Mouse (Mus musculus) mesoderm, embryonic 11.5 days (tissue): ENCODE measurements around the gene Rusc2.
A peak's percentile ranks its signal among the peaks of the same experiment; 100 is the strongest.

Experiments
- DNase-seq: peaks from one replicate; pipeline ENCODE4 v3.0.0-alpha.2; 2012; ENCODE audit warnings: low read depth, low spot score

Rusc2 gene

GRCm38 (mm10) chr4:43381408-43382154 is at the start of gene Rusc2:
Gene Rusc2, plus strand, starts transcription at chr4:43381979.
- peak; percentile 92 for DNase-seq

DNA sequence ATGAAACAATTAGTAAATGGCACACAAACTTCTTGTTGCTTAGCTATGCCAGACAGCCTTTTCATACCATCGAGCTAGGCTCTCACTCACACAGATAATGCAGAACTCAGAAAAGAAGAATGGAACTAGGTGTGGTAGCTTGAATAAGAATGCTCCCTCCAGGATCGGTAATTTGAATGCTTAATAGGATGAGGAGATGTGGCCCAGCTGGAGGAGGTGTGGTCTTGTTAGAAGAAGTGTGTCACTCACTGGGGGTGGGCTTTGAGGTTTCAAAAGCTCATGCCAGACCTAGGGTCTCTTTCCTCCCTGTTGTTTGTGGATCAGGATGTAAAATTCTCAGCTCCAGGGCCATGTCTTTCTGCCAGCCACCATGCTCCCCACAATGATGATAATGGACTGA is 47.0 kb upstream of the Rusc2 start:
- no peak for DNase-seq

GRCm38 (mm10) chr4:43336176-43336575 is 45.6 kb upstream of the Rusc2 start:
- no peak for DNase-seq

DNA sequence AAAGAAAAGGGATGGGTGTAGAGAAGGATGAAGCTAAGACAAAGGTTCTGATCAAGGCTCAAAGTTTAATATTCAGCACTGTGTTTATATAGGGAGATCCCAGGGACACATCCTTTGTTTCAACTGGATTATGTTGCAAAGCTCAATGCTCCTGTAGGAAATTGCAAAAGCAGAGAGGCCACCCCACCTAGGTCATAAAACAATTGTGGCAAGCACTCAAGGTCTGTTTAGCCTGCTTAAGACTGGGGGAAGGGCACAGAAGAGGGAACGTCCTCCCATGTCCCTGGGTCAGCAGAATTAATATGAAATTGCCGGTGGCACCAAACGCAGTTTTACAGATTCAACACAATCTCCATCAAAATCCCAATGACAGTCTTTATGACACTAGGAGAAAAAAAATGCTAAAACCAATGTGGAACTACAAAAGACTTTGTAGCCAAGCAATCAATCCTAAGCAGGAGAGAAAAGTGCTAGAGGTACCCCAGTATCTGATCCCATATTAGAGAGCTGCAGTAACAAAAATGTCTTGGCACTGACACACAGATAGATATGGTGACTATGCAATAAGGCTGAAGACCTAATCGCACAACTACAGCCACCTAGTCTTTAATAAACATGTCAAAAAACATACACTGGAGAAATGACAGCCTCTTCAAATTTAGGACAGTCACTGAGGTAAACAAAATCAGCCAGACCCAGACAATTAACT is 41.5 kb upstream of the Rusc2 start:
- no peak for DNase-seq

- no peak for DNase-seq
Measured at GRCm38 (mm10) chr4:43341276-43341891, 40.4 kb upstream of the Rusc2 start.

- no peak for DNase-seq
Measured at GRCm38 (mm10) chr4:43342443-43342842, 39.3 kb upstream of the Rusc2 start.

GRCm38 (mm10) chr4:43344932-43345331 is 36.8 kb upstream of the Rusc2 start:
- no peak for DNase-seq

DNA sequence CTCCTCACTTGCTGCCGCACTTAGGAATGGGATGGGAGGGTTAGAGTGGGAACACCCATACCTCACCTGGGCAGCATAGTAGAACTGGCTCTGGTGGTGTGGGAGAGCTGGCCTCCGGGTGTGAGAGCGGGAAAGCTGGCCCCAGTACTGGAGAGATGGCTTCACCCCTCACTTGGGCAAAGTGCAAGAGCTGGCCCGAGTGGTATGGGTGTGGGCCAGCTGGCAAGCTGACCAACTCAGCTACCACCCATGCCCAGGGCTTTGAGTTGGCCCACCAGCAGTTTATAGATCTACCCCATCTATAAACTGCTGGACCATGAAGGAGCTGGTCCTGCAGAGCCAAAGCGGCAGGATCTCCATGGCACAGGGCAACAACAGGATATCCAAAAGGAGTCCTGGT is 32.6 kb upstream of the Rusc2 start:
- DNase-seq: no peak

DNA sequence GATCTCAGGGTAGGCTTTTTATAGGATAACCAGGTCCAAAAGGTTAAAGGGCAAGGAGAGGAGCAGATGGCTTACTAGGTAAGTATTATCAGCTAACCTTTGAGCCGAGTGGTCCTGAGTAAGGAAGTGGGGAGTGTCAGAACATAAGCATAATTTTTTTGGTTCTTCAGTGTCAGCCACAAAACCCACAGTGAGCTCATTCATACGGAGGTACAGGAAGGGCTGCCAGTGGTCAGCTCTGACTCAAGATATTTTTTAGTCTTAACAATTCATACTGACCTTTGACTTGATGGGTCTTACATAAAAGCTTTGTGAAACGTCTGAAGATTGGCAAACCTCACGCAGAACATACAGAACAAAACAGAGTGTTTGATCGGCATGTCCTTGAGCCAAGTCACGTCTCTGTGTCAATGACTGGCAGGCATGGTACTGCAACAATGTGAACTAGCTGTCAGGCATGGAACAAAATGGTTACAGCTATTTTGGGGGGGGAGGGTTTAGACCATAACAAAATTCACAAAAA is 31.7 kb upstream of the Rusc2 start:
- no peak for DNase-seq

- DNase-seq: no peak
Measured at GRCm38 (mm10) chr4:43353662-43354061, 28.1 kb upstream of the Rusc2 start.

GRCm38 (mm10) chr4:43364914-43365560 is 16.7 kb upstream of the Rusc2 start:
- no peak for DNase-seq

- DNase-seq: no peak
Measured at GRCm38 (mm10) chr4:43367295-43367694, 14.5 kb upstream of the Rusc2 start.

GRCm38 (mm10) chr4:43367787-43368186 is 14.0 kb upstream of the Rusc2 start:
- DNase-seq: no peak

DNA sequence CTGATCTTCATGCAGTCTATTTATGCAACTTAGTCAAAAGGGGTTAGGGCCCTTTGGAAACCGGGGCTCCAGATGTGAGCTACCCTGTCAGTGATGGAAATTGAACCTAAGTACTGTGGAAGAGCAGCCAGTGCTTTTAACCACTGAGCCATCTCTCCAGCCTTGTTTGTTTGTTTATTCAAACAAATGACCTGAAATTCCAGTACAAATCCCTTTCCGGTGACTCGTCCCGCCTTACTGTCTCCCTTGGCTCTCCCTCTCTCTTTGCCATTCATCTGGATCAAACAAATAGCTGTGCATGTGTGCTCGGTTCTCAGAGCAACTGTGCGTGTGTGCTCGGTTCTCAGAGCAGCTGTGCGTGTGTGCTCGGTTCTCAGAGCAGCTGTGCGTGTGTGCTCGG is 10.4 kb upstream of the Rusc2 start:
- no peak for DNase-seq

- DNase-seq: no peak
Measured at GRCm38 (mm10) chr4:43372155-43372554, 9.6 kb upstream of the Rusc2 start.

DNA sequence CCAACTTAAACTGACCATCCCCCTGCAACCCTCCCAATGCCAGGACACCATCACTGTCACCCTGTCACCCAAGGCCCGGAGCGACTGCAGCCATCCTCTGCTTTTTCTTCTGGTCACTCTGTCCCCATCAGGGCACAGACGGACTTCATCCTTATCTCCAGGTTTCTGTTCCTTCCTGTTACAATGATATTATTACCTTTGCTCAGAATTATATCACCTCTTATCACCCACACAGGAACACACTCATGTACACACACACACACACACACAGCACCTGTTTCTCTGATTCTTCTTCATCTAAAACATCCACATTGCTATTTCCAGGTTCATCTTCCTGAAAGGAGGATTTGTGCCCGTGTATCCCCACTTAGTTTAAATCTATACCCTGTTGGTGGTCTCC is 7.5 kb upstream of the Rusc2 start:
- DNase-seq: no peak

DNA sequence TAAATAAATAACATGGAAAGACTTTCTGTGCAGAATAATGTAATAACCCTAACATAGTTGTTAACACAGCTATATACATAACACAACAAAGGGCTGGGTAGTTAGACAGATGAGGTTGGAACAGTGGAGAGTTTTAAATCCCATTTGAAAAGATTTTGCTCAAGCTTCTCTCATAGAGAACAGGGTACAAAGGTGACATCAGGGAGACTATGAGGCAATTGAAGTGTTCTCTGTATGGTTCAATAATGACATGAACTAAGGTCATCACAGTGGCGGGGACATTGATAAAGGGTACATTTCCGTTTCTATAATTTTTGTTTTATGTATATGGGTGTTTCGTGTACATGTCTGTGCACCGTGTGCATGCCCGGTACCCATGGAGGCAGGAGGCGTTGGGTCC is 2.2 kb upstream of the Rusc2 start:
- DNase-seq: no peak

DNA sequence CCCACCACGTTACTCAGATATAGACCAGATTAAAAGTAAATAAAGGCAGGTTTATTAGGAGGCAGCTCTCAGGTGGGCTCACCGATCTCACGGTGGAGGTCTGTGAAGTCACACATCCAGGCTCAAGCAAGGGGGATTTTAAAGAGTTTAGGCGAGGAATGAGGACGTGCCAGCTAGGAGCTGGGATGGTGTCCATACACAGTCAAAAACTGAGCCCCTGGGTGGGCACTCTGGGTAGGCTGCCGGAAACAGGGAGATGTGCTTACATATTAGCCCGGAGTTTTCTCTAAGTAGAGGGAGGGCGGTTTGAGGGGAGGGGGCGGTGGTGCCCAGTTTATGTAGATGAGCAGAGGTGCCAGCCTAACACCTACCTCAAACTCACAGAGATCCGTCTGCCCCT is 828 bp upstream of the Rusc2 start:
- no peak for DNase-seq

GRCm38 (mm10) chr4:43382155-43383020 is 609 bp downstream of the Rusc2 start:
- DNase-seq: no peak

- no peak for DNase-seq
Measured at GRCm38 (mm10) chr4:43383246-43384082, 1.7 kb downstream of the Rusc2 start.
